Mouse (Mus musculus) adrenal gland, adult 8-10 months (tissue): Measurements from ENCODE around the gene Ranbp10. TPM values are rescaled to one million over a fixed set of nuclear protein-coding genes. Genes with fewer than 3 reads are reported as not detected.
"Not testable (repeated sequence)": the region's sequence is repeated elsewhere in the genome, so short reads cannot be mapped to it uniquely, and the experiment has no call there.

ENCODE experiments used
- DNase-seq: peaks from one replicate; pipeline ENCODE4 v3.0.0; 2022
- total RNA-seq, 4 experiments: library from RNA; stranded (reverse); gene quantifications; 2 replicates each; pipeline ENCODE4 v1.2.4; 2022

Ranbp10 gene
- total RNA-seq, 4 experiments from 2014 or later: 25.7 to 30.1 (median 27.3) TPM

- DNase-seq: not testable (repeated sequence)
Observed at GRCm38 (mm10) chr8:105833740-105834139, 6.6 kb upstream of the Ranbp10 start.

GRCm38 (mm10) chr8:105826379-105826778, 771 bp downstream of the Ranbp10 start:
- DNase-seq: no peak

- no peak for DNase-seq
Observed at GRCm38 (mm10) chr8:105825506-105825905, 1.6 kb downstream of the Ranbp10 start.

- no peak for DNase-seq
Observed at GRCm38 (mm10) chr8:105820925-105821324, 6.2 kb downstream of the Ranbp10 start.

GRCm38 (mm10) chr8:105819659-105820058, 7.5 kb downstream of the Ranbp10 start:
- DNase-seq: no peak

GRCm38 (mm10) chr8:105813241-105813640, 13.9 kb downstream of the Ranbp10 start:
- no peak for DNase-seq

GRCm38 (mm10) chr8:105812511-105812910, 14.6 kb downstream of the Ranbp10 start:
- DNase-seq: no peak

- no peak for DNase-seq
Observed at GRCm38 (mm10) chr8:105811543-105811942, 15.6 kb downstream of the Ranbp10 start.

- DNase-seq: no peak
Observed at GRCm38 (mm10) chr8:105811061-105811460, 16.1 kb downstream of the Ranbp10 start.

GRCm38 (mm10) chr8:105810245-105810786, 16.8 kb downstream of the Ranbp10 start:
- DNase-seq: no peak

GRCm38 (mm10) chr8:105808480-105808879, 18.7 kb downstream of the Ranbp10 start:
- DNase-seq: no peak

- DNase-seq: no peak
Observed at GRCm38 (mm10) chr8:105807766-105808165, 19.4 kb downstream of the Ranbp10 start.

GRCm38 (mm10) chr8:105805964-105806363, 21.2 kb downstream of the Ranbp10 start:
- no peak for DNase-seq

- DNase-seq: no peak
Observed at GRCm38 (mm10) chr8:105805346-105805745, 21.8 kb downstream of the Ranbp10 start.

GRCm38 (mm10) chr8:105804797-105805196, 22.4 kb downstream of the Ranbp10 start:
- DNase-seq: no peak

GRCm38 (mm10) chr8:105801153-105801904, 25.8 kb downstream of the Ranbp10 start:
- no peak for DNase-seq

- DNase-seq: peak; percentile 70
Observed at GRCm38 (mm10) chr8:105799091-105799812, 27.9 kb downstream of the Ranbp10 start.

- no peak for DNase-seq
Observed at GRCm38 (mm10) chr8:105798408-105798807, 28.7 kb downstream of the Ranbp10 start.

GRCm38 (mm10) chr8:105795785-105796184, 31.4 kb downstream of the Ranbp10 start:
- DNase-seq: no peak

GRCm38 (mm10) chr8:105794009-105794598, 33.0 kb downstream of the Ranbp10 start:
- DNase-seq: no peak

GRCm38 (mm10) chr8:105793331-105793730, 33.8 kb downstream of the Ranbp10 start:
- no peak for DNase-seq

- DNase-seq: no peak
Observed at GRCm38 (mm10) chr8:105789626-105790025, 37.5 kb downstream of the Ranbp10 start.

GRCm38 (mm10) chr8:105788927-105789326, 38.2 kb downstream of the Ranbp10 start:
- DNase-seq: no peak
